Mouse (Mus musculus) MEL (cell line): ENCODE measurements around the gene Nr5a2. TPM values are rescaled to one million over a fixed set of nuclear protein-coding genes. Genes with fewer than 3 reads are reported as not detected.

ENCODE experiments used
- DNase-seq: peaks from one replicate; pipeline ENCODE4 v3.0.0; 2011; ENCODE audit warnings: low read depth, low spot score
- H3K27ac ChIP-seq: 2 replicates; pipeline ENCODE4 v1.5.1; 2012; ENCODE audit warnings: low read depth, mild to moderate bottlenecking, control low read depth, low read length, moderate library complexity; ENCODE audit not compliant: control insufficient read depth
- H3K27me3 ChIP-seq, 2 experiments: fragments of 150-350 bp in 1 of 2; sonication (generic) in 1 of 2; 2 replicates each; pipeline ENCODE4 v1.6.1; 2012; ENCODE audit warnings: low read length in 2 of 2, mild to moderate bottlenecking in 2 of 2, improper control_type of control experiment in 1 of 2, moderate library complexity in 1 of 2; ENCODE audit not compliant: insufficient read depth in 2 of 2, control insufficient read depth in 1 of 2
- H3K36me3 ChIP-seq, 2 experiments: 2 replicates each; pipeline ENCODE4 v1.6.1; 2012 to 2014; ENCODE audit warnings: low read length in 2 of 2, improper control_type of control experiment in 1 of 2, inconsistent platforms in 1 of 2, mild to moderate bottlenecking in 1 of 2; ENCODE audit not compliant: insufficient read depth in 2 of 2, control insufficient read depth in 1 of 2
- H3K4me1 ChIP-seq, 2 experiments: fragments of 150-350 bp in 1 of 2; sonication (generic) in 1 of 2; 2 replicates each; pipeline ENCODE4 v1.6.1; 2012; ENCODE audit warnings: low read length in 2 of 2, improper control_type of control experiment in 1 of 2, mild to moderate bottlenecking in 1 of 2; ENCODE audit not compliant: insufficient read depth in 2 of 2, control insufficient read depth in 1 of 2
- H3K4me3 ChIP-seq, 2 experiments: fragments of 150-350 bp in 1 of 2; sonication (generic) in 1 of 2; 2 replicates each; pipeline ENCODE4 v1.5.1; 2012; ENCODE audit warnings: low read depth in 2 of 2, low read length in 2 of 2, mild to moderate bottlenecking in 2 of 2, moderate library complexity in 2 of 2, control low read depth in 1 of 2, improper control_type of control experiment in 1 of 2; ENCODE audit not compliant: control insufficient read depth in 1 of 2, insufficient read depth in 1 of 2
- H3K79me2 ChIP-seq: 2 replicates; pipeline ENCODE4 v1.6.1; 2012; ENCODE audit warnings: mild to moderate bottlenecking, low read length, moderate library complexity; ENCODE audit not compliant: control insufficient read depth, poor library complexity, insufficient read depth
- H3K9ac ChIP-seq: 2 replicates; pipeline ENCODE4 v1.6.1; 2012; ENCODE audit warnings: low read depth, mild to moderate bottlenecking, control low read depth, low read length, moderate library complexity; ENCODE audit not compliant: control insufficient read depth, poor library complexity, severe bottlenecking
- H3K9me3 ChIP-seq: fragments of 150-350 bp; sonication (generic); replicated peaks from 2 replicates; pipeline ENCODE4 v1.6.1; 2012; ENCODE audit warnings: mild to moderate bottlenecking, low read length, improper control_type of control experiment, moderate library complexity; ENCODE audit not compliant: insufficient read depth
- BHLHE40 ChIP-seq: IDR thresholded peaks from 2 replicates; pipeline ENCODE4 v1.6.1; 2012; ENCODE audit warnings: low read depth, mild to moderate bottlenecking, inconsistent platforms, low read length, improper control_type of control experiment, borderline replicate concordance
- E2F4 ChIP-seq: IDR thresholded peaks from 2 replicates; pipeline ENCODE4 v1.6.1; 2011; ENCODE audit warnings: low read depth, low read length, improper control_type of control experiment, borderline replicate concordance
- ETS1 ChIP-seq: IDR thresholded peaks from 2 replicates; pipeline ENCODE4 v1.6.1; 2012; ENCODE audit warnings: low read depth, mild to moderate bottlenecking, inconsistent platforms, low read length, improper control_type of control experiment, moderate library complexity
- GABPA ChIP-seq: IDR thresholded peaks from 2 replicates; pipeline ENCODE4 v1.6.1; 2012; ENCODE audit warnings: low read depth, mild to moderate bottlenecking, inconsistent platforms, low read length, improper control_type of control experiment, moderate library complexity
- GATA1 ChIP-seq: IDR thresholded peaks from 2 replicates; pipeline ENCODE4 v1.6.1; 2011; ENCODE audit warnings: low read depth, low read length, improper control_type of control experiment
- HCFC1 ChIP-seq: IDR thresholded peaks from 2 replicates; pipeline ENCODE4 v1.6.1; 2012; ENCODE audit warnings: low read depth, mild to moderate bottlenecking, inconsistent platforms, low read length, improper control_type of control experiment, moderate library complexity
- KAT2A ChIP-seq: conservative IDR thresholded peaks from 2 replicates; pipeline ENCODE4 v1.6.1; 2012; ENCODE audit warnings: low read depth, low read length, improper control_type of control experiment, inconsistent platforms
- MAFK ChIP-seq: IDR thresholded peaks from 2 replicates; pipeline ENCODE4 v1.6.1; 2011; ENCODE audit warnings: low read depth, mild to moderate bottlenecking, low read length, improper control_type of control experiment, borderline replicate concordance
- MAX ChIP-seq: IDR thresholded peaks from 2 replicates; pipeline ENCODE4 v1.6.1; 2011; ENCODE audit warnings: low read length, improper control_type of control experiment
- MYC ChIP-seq: IDR thresholded peaks from 2 replicates; pipeline ENCODE4 v1.6.1; 2011; ENCODE audit warnings: low read depth, mild to moderate bottlenecking, low read length, improper control_type of control experiment, moderate library complexity
- NRF1 ChIP-seq: IDR thresholded peaks from 2 replicates; pipeline ENCODE4 v1.6.1; 2014; ENCODE audit warnings: low read depth, mild to moderate bottlenecking, inconsistent platforms, low read length, improper control_type of control experiment, moderate library complexity; ENCODE audit not compliant: poor library complexity, insufficient read depth, severe bottlenecking
- POLR2A ChIP-seq, 2 experiments: IDR thresholded peaks; 2 replicates each; pipeline ENCODE4 v1.6.1; 2011 to 2012; ENCODE audit warnings: low read length in 2 of 2, mild to moderate bottlenecking in 2 of 2, control low read depth in 1 of 2, improper control_type of control experiment in 1 of 2, low read depth in 1 of 2, moderate library complexity in 1 of 2; ENCODE audit not compliant: control insufficient read depth in 1 of 2, insufficient read depth in 1 of 2, poor library complexity in 1 of 2
- POLR2AphosphoS5 ChIP-seq: IDR thresholded peaks from 2 replicates; pipeline ENCODE4 v1.6.1; 2012; ENCODE audit warnings: low read depth, borderline replicate concordance, mild to moderate bottlenecking, inconsistent platforms, low read length, moderate library complexity, mixed read lengths
- RAD21 ChIP-seq: IDR thresholded peaks from 2 replicates; pipeline ENCODE4 v1.6.1; 2011; ENCODE audit warnings: mild to moderate bottlenecking, low read depth, low read length, improper control_type of control experiment
- RCOR1 ChIP-seq: IDR thresholded peaks from 2 replicates; pipeline ENCODE4 v1.6.1; 2012; ENCODE audit warnings: low read depth, mild to moderate bottlenecking, inconsistent platforms, low read length, improper control_type of control experiment
- SIN3A ChIP-seq: IDR thresholded peaks from 2 replicates; pipeline ENCODE4 v1.6.1; 2012; ENCODE audit warnings: low read length, improper control_type of control experiment, inconsistent platforms
- TAL1 ChIP-seq: IDR thresholded peaks from 2 replicates; pipeline ENCODE4 v1.6.1; 2012; ENCODE audit warnings: mild to moderate bottlenecking, inconsistent platforms, low read length, moderate library complexity, mixed read lengths
- TBP ChIP-seq: IDR thresholded peaks from 2 replicates; pipeline ENCODE4 v1.8.0; 2011; ENCODE audit warnings: low read depth, low read length, improper control_type of control experiment
- USF2 ChIP-seq, 2 experiments: IDR thresholded peaks; 2 replicates each; pipeline ENCODE4 v1.6.1; 2011 to 2012; ENCODE audit warnings: improper control_type of control experiment in 2 of 2, low read length in 2 of 2, borderline replicate concordance in 1 of 2, inconsistent platforms in 1 of 2, low read depth in 1 of 2, mild to moderate bottlenecking in 1 of 2; ENCODE audit not compliant: insufficient read depth in 1 of 2
- ZKSCAN1 ChIP-seq: IDR thresholded peaks from 2 replicates; pipeline ENCODE4 v1.6.1; 2012; ENCODE audit warnings: low read depth, mild to moderate bottlenecking, inconsistent platforms, low read length, improper control_type of control experiment, moderate library complexity
- ZMIZ1 ChIP-seq: IDR thresholded peaks from 2 replicates; pipeline ENCODE4 v1.6.1; 2012; ENCODE audit warnings: low read depth, mild to moderate bottlenecking, inconsistent platforms, low read length, improper control_type of control experiment, moderate library complexity
- ZNF384 ChIP-seq: IDR thresholded peaks from 2 replicates; pipeline ENCODE4 v1.6.1; 2012; ENCODE audit warnings: low read depth, mild to moderate bottlenecking, inconsistent platforms, low read length, improper control_type of control experiment
- polyA plus RNA-seq, 2 experiments: library from polyadenylated mRNA; stranded (reverse) in 1 of 2; unstranded in 1 of 2; fragments of >175 nt in 1 of 2; fragments of >200 nt in 1 of 2; gene quantifications; 2 replicates each; pipeline versions ENCODE4 v1.2.1 to v1.2.4; 2012; ENCODE audit warnings: low replicate concordance in 2 of 2, low read depth in 1 of 2; ENCODE audit not compliant: insufficient read length in 2 of 2, insufficient read depth in 1 of 2, missing spikeins in 1 of 2
- total RNA-seq: library from RNA; depleted of rRNA; stranded (reverse); fragments of 300-350 nt; gene quantifications from 2 replicates; pipeline ENCODE4 v1.2.3, GENCODE M21; 2012

Nr5a2 gene
- total and polyA plus RNA-seq, 3 experiments, result 0.03 to 0.39 TPM; not detected in 1

DNA sequence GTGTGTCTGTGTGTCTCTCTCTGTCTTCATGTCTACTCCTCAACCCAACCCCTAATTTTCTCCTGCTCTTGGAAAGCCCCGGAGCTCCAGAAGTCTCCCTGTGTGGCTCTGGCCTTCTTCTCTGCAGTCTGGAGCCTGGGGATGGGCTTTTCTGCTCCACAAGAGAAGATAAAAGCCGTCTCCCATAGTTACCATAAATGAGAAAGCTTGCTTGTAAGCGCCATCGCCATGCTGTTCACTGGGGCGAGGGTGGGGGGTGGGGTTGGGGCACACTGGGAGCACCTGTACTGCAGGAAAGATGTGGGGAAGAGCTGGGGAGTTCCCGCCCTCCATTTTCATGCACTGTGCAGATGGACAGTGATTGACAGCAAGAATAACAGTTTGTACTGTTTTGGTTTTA, 71.5 kb downstream of the Nr5a2 start:
- Histone ChIP-seq H3K9ac (no peak overlapping the region), H3K4me3 (no peak overlapping the region), H3K27ac (no peak overlapping the region), H3K36me3 (no peaks in the 10 kb centered on the region), H3K4me1 (no peaks in the 10 kb centered on the region), H3K79me2 (no peaks in the 10 kb centered on the region), H3K9me3 (no peaks in the 10 kb centered on the region), H3K27me3 (no peaks in the 10 kb centered on the region)
- TF ChIP-seq USF2 (IDR thresholded peaks at IDR 0.05; ENCODE audit: borderline replicate concordance in 1 of 2, insufficient read depth in 1 of 2, low read depth in 1 of 2, low read length in 2 of 2) (no peak), TBP (no peak), E2F4 (no peak)
- no peak for DNase-seq

DNA sequence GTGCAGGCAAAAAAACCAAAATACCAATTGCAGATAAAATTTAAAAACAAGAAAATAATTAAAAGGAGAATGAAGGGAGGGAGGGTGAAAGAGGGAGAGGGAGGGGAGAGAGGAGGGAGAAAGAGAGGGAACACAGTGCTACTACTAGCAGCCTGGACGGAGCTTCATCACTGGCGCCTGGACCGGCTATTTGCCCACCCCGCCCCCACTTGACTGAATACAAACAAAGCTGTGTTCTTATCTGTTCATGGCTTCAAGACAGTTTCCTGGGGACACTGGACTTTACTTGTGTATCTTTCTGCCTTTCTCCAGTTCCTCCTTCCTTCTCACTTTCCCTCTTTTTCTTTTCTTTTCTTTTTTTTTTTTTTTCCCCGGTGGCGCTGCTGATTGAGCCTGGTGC, 73.6 kb downstream of the Nr5a2 start:
- H3K27ac ChIP-seq, result no peak overlapping the region
- no peaks in the 10 kb centered on the region for H3K4me1 ChIP-seq
- H3K27me3 ChIP-seq, result no peaks in the 10 kb centered on the region
- no peak overlapping the region for H3K4me3 ChIP-seq
- H3K36me3 ChIP-seq, result no peaks in the 10 kb centered on the region
- TF ChIP-seq POLR2AphosphoS5, result no peak
- TF ChIP-seq MYC, result no peak
- TF ChIP-seq MAFK, result no peak
- no peak for TF ChIP-seq GABPA
- no peak for TF ChIP-seq NRF1
- no peak for TF ChIP-seq POLR2A (IDR thresholded peaks at IDR 0.05; ENCODE audit: control insufficient read depth in 1 of 2, insufficient read depth in 1 of 2, low read depth in 1 of 2, low read length in 2 of 2, poor library complexity in 1 of 2)
- no peak for TF ChIP-seq SIN3A
- no peak for TF ChIP-seq GATA1
- TF ChIP-seq TAL1, result no peak
- TF ChIP-seq ZMIZ1, result no peak
- no peak for TF ChIP-seq TBP
- TF ChIP-seq KAT2A, result no peak
- TF ChIP-seq RAD21, result no peak
- no peak for TF ChIP-seq ZKSCAN1
- no peak for TF ChIP-seq ETS1
- TF ChIP-seq MAX, result no peak
- no peak for TF ChIP-seq ZNF384
- TF ChIP-seq BHLHE40, result no peak
- no peak for TF ChIP-seq HCFC1
- no peak for TF ChIP-seq RCOR1
- DNase-seq, result no peak
- H3K9ac ChIP-seq, result no peak overlapping the region
- H3K9me3 ChIP-seq, result no peaks in the 10 kb centered on the region
- no peaks in the 10 kb centered on the region for H3K79me2 ChIP-seq
